Mouse (Mus musculus) granulocyte monocyte progenitor cell, adult 5-6 weeks (primary cell): Measurements from ENCODE around the gene Gm42791. TPM values are rescaled to one million over a fixed set of nuclear protein-coding genes. Genes with fewer than 3 reads are reported as not detected.
A peak's percentile ranks its signal among the peaks of the same experiment; 100 is the strongest.

ENCODE experiments used
- ATAC-seq: replicated peaks from 2 replicates; pipeline ENCODE4 v1.8.0; 2016; ENCODE audit warnings: mild to moderate bottlenecking, moderate TSS enrichment, inconsistent platforms; ENCODE audit not compliant: poor library complexity, severe bottlenecking
- total RNA-seq, 2 experiments: library from RNA; stranded (forward) in 1 of 2; stranded (reverse) in 1 of 2; fragments of 200-712, 200-1000 nt in 1 of 2; fragments of >200 nt in 1 of 2; fragmentation: Nextera tagmentation in 1 of 2; gene quantifications; 2 replicates each; pipeline ENCODE4 v1.2.3; 2014 to 2017

The Gm42791 gene
- total RNA-seq, 2 experiments from 2014 or later, result 3.8 TPM; not detected in 1

GRCm38 (mm10) chr5:148895833-148896232 lies 99.1 kb downstream of the Gm42791 start:
- no peak for ATAC-seq

- no peak for ATAC-seq
These were observed 99.9 kb downstream of the Gm42791 start for GRCm38 (mm10) chr5:148895034-148895433.

GRCm38 (mm10) chr5:148890237-148890636 lies 104.7 kb downstream of the Gm42791 start:
- ATAC-seq, result no peak

DNA sequence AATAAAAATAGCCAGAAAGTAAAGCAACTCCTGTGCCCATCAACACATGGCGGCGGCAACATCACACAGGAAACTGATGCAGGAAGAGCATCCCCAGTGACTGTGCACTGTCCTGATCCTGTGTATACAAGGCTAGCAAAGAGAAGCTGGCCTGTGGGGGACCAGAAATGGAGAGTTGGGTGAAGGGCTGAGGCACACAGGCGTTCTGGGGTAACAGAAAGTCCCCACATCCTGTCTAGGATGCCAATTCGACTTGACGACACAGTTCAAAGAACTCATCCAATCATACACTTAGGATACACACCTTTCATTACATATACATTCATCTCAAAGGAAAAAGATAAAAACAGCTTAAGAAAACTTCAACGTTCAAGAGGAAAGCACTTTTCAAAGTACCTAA lies 106.9 kb downstream of the Gm42791 start:
- ATAC-seq, result no peak

- ATAC-seq, result peak; percentile 5; the same call in 1 of the 2 replicates
These were observed 108.9 kb downstream of the Gm42791 start for GRCm38 (mm10) chr5:148885821-148886609.

GRCm38 (mm10) chr5:148883671-148884070 lies 111.3 kb downstream of the Gm42791 start:
- ATAC-seq, result no peak

GRCm38 (mm10) chr5:148879218-148879617 lies 115.7 kb downstream of the Gm42791 start:
- no peak; the same call in 1 of the 2 replicates for ATAC-seq

- no peak for ATAC-seq
These were observed 121.8 kb downstream of the Gm42791 start for GRCm38 (mm10) chr5:148873116-148873515.

DNA sequence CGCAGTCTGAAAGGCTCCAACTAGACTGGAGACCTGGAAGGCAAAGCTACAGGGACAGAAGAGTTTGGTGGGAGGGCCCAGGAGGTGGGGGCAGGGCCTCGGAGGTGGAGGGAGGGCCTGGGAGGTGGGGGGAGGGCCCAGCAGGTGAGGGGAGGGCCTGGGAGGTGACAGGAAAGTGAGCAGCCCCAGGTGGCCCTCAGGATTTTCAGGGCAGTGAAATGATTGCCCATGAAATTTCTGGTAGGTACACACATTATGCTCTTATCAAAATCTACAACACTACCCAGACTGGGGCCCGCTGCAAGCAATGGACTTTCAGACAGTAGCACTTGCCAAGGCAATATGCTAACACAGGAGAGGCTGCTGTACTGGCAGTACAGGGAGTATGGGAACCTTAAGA lies 125.4 kb downstream of the Gm42791 start:
- ATAC-seq, result no peak

DNA sequence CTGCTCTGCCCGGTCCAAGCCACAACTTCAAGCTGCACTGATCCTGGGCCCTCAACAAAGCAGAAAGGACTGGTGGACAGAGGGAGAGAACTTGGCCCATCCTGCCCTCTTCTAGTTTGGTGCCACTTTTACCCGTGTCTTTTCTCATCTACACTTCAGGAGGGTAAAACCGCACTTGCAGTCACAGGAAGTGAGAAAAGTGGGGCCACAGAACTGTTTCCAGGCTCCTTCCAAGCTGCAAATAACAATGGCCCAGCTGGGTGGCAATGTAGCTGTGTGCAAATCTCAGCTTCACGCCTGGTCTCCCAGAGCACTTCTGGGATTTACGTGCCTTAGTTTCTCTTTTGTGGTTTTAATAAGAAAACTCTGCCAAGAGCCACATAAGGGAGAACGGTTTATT lies 127.2 kb downstream of the Gm42791 start:
- ATAC-seq, result peak; percentile 33

- ATAC-seq, result no peak
These were observed 127.8 kb downstream of the Gm42791 start for GRCm38 (mm10) chr5:148867171-148867570.

DNA sequence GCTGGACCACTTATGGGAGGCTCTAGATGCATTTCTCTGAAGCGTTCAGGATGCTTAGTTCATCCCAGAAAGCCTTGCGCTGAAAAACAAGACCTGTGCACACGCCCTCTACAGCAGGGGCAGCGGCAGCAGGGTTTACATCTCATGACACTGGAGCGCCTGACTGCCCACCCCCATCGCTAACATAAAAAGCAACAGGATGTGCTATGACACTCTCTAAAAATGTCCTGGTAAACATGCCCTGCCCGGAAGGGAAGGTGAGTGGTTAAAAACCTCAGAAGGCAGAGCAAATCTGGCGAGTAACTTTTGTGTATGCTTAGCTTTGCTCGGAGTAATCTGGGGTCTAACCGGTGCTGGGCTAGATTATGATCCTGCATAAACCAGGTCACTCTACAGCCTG lies 128.4 kb downstream of the Gm42791 start:
- no peak for ATAC-seq

DNA sequence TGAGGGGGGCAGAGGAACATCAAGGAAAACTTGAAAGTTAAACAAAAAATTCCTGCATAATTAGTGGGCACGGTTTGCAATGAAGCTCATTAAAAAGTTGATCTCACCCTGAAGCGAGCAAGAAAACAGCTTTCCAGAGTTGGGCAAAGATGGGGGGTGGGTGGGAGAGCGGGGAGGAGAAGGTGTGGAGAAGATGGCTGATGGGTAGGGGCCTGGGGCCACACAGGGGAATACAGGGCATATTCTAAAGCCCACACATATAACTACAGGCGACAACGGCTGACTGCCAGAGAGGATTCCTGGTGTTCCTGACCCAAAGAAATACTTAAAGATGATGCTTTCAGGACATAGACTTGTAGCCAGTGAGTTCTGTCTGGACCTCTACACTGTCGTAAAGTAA lies 131.5 kb downstream of the Gm42791 start:
- ATAC-seq, result no peak

GRCm38 (mm10) chr5:148862853-148863252 lies 132.1 kb downstream of the Gm42791 start:
- no peak for ATAC-seq

DNA sequence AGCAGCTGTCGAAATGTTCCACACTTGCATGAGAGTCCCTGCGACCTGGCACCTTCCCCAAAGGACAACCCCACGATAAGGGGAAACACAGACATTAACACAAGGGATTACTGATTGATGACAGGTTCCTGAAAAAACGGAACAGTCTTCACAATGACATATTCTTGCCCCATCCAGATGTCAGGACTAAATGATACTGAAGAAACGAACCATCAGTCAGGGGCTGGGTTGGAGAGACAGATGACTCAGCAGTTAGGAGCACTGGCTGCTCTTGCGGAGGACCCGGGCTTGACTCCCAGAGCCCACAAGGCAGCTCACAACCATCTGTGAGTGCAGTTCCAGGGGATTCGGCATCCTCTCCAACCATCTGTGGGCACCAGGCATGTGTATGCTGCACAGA lies 132.8 kb downstream of the Gm42791 start:
- peak; percentile 70 for ATAC-seq

DNA sequence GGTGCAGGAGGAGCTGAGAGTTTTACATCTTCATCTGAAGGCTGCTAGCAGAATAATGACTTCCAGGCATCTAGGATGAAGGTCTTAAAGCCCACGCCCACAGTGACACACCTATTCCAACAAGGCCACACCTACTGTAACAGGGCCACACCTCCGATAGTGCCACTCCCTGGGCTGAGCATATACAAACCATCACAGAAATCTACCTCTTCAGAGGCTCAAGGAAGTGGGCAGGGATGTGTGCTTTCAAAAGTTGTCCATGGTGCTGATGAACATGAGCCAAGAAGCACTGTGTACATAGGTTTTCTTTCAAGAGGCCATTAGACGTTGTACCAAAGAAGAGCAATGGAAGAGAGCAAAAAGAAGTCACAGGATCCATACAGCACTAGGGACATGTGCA lies 137.4 kb downstream of the Gm42791 start:
- ATAC-seq, result no peak

DNA sequence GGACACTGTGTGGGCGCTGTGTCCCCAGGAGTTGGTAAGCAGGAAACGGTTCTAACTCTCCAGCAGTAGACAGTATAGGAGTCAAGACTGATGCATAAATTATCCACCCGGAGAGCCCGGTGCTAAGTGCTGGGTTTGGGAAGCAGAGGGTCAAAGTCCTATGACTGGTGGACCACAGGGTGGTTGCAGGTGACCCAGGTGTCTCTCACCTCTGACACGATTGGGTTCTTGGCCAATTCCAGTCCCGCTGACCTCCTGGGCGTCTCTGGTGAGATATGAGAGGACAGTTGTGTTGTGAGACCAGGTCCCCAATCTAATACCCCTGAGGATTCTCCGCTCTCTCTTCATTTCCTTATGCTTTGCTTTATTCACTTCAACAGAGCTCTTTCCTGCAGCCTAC lies 139.9 kb downstream of the Gm42791 start:
- no peak for ATAC-seq

DNA sequence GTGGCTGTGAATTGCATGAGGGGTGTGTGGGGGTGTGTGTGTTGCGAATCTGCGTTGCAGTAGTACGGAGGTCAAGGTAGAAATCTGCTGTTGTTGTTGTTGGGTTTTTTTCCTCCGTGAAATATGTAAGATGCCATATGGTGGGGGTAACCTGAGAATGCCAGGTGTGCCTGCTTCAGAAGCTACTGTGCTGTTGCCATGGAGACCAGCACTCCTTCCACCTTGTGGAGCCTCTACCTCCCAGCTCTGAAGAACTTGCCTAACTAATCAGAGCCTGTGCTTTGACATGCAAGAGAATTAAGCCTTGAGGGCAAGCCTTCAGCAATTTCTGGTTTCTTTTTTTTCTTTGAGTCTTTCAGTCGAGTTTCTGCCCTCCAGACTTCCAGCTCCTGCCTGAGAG lies 140.8 kb downstream of the Gm42791 start:
- no peak for ATAC-seq

DNA sequence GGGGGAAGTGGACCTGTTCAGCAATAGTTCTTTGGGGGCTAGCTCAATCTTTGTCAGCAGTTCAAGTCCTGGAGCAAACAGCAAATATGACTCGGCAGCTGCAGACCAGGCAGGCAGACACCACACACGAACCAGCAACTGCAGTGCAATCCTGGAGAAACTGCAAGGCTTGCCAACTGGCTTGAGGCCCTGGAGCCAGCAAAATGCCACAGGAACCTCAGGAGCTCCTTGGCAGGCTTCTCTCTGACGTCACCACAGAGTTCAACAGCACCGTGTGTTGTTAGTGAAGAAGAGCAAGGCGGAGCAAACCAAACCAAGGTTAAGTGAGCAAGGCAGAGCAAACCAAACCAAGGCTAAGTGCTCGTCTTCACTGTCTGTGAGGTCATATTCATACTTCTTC lies 145.4 kb downstream of the Gm42791 start:
- ATAC-seq, result no peak

DNA sequence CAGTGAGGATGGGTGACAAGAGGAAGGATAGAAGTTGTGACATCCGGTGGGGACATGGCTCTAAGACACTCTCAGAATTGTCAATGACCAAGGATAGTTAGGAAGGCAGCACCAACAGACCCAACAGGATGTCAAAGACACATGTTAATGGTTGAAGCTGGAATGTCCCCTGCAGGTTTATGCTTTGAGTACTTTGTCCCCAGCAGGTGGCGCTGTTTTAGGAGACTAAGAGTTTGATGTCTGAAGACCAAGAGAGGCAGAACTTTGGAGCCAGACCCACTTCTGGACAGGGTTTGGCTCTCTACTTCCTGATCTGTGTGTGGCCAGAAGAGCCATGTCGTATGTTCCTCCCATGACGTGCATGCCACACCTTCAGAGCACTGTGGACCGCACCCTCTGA lies 147.9 kb downstream of the Gm42791 start:
- ATAC-seq, result no peak
